7 mouse cellular contexts compared by ENCODE assay signal in genomic region chr3:69317251-69318125, GRCm38 (mm10). TPM values are rescaled to one million over a fixed set of nuclear protein-coding genes. Genes with fewer than 3 reads are reported as not detected.
DNase-seq lines count a peak whose midpoint lies in the region; ATAC-seq and TF ChIP-seq lines count a peak whose summit lies in the region.

No protein-coding gene starts in this region.

- H3K79me3 ChIP-seq in C2C12 (ENCODE audit: low read depth), result peaks cover 7% of the 10 kb centered on the region

- H3K4me3 ChIP-seq in C2C12 (ENCODE audit: insufficient read depth, poor library complexity, severe bottlenecking), result peak overlapping the region; percentile 59
- H3K4me3 ChIP-seq in cortical plate, adult 2 months (ENCODE audit: insufficient read depth, low read length), result peak overlapping the region; percentile 84
- H3K4me3 ChIP-seq in kidney, embryonic 15.5 days (replicated peaks), result peak overlapping the region; percentile 80

- no peaks in the 10 kb centered on the region for H3K36me3 ChIP-seq in C2C12 (ENCODE audit: control insufficient read depth, insufficient read depth)
- H3K36me3 ChIP-seq in kidney, embryonic 15.5 days, result no peaks in the 10 kb centered on the region
- H3K36me3 ChIP-seq in splenic B cell, adult 2 months (ENCODE audit: control insufficient read depth, insufficient read depth, low read length, poor library complexity, severe bottlenecking), result no peaks in the 10 kb centered on the region

- DNase-seq in ES-CJ7 (ENCODE audit: low read depth, low spot score), result peak; percentile 26
- peak; percentile 7 for DNase-seq in heart, adult 8-10 months (ENCODE audit: low spot score)
- peak; percentile 43 for DNase-seq in splenic B cell, adult 2 months (ENCODE audit: low read depth, low spot score)

- H3ac ChIP-seq in C2C12 (ENCODE audit: control insufficient read depth, insufficient read length, low read depth), result peak overlapping the region; percentile 71

- peak overlapping the region; percentile 96 for H3K4me2 ChIP-seq in kidney, embryonic 15.5 days

- ATAC-seq in kidney, embryonic 15.5 days (replicated peaks; ENCODE audit: low FRiP score), result peak; percentile 44
- ATAC-seq in megakaryocyte, adult 5-6 weeks (ENCODE audit: poor library complexity, severe bottlenecking), result peak; percentile 8; the same call in 1 of the 2 replicates

- H3K27ac ChIP-seq in cortical plate, adult 2 months (ENCODE audit: insufficient read depth, low read length), result peak overlapping the region; percentile 92
- peak overlapping the region; percentile 67; the same call in 1 of the 2 replicates for H3K27ac ChIP-seq in kidney, embryonic 15.5 days

- no peak for TF ChIP-seq POLR2A in cortical plate, adult 2 months (IDR thresholded peaks at IDR 0.05; ENCODE audit: extremely low read depth, insufficient read depth, low read length)

- no peaks in the 10 kb centered on the region for H3K27me3 ChIP-seq in C2C12 (ENCODE audit: control insufficient read depth, insufficient read depth, insufficient read length)
- peaks cover 18% of the 10 kb centered on the region for H3K27me3 ChIP-seq in kidney, embryonic 15.5 days
- no peaks in the 10 kb centered on the region for H3K27me3 ChIP-seq in splenic B cell, adult 2 months (ENCODE audit: control insufficient read depth, insufficient read depth, low read length, poor library complexity, severe bottlenecking)

- no peaks in the 10 kb centered on the region for H3K9me3 ChIP-seq in kidney, embryonic 15.5 days (replicated peaks)

- peaks cover 37% of the 10 kb centered on the region for H3K79me2 ChIP-seq in C2C12 (ENCODE audit: control insufficient read depth, insufficient read depth)

- TF ChIP-seq CTCF in C2C12 (IDR thresholded peaks at IDR 0.05; ENCODE audit: control insufficient read depth, insufficient read depth, insufficient read length), result no peak
- TF ChIP-seq CTCF in cortical plate, adult 2 months (IDR thresholded peaks at IDR 0.05; ENCODE audit: extremely low read depth, insufficient read depth, low read length), result no peak

- no peaks in the 10 kb centered on the region for H3K4me1 ChIP-seq in cortical plate, adult 2 months (ENCODE audit: control insufficient read depth, insufficient read depth, low read length)
- H3K4me1 ChIP-seq in kidney, embryonic 15.5 days, result peaks cover 32% of the 10 kb centered on the region

- H3K9ac ChIP-seq in kidney, embryonic 15.5 days, result peak overlapping the region; percentile 65

- WGBS in kidney, embryonic 15.5 days, result under 1% methylated on average over 73 of the region's 73 CpGs

TF ChIP-seq in C2C12, 6 proteins besides CTCF, POLR2A, EP300 and RAD21:
- TF ChIP-seq MYOD1 (IDR thresholded peaks at IDR 0.05; ENCODE audit: control insufficient read depth, insufficient read length, low read depth), result no peak
TF ChIP-seq in C2C12: peak in this region for 0.

RNA-seq across cellular contexts. Expression of gene Ppm1l, which starts 0.8 kb away (rescaled TPM):
- polyA plus RNA-seq in C2C12 (2012; fragmentation: generic; extraction: Trizol), result 3.7 TPM
- polyA plus RNA-seq in cortical plate, adult 2 months (2012; rRNA removed), result 35.3 and 37.7 TPM in 2 replicates
- total RNA-seq in heart, adult 8-10 months (2022), result 10 to 100 TPM; 27.1 to 35.0 (median 31.1) TPM
- polyA plus RNA-seq in kidney, embryonic 15.5 days (2015; fragmentation: Nextera tagmentation; extraction: Ambion mirVana), result 6.2 and 6.8 TPM in 2 replicates
- total RNA-seq in megakaryocyte, adult 5-6 weeks (2015), result 0.58 and 0.62 TPM in 2 replicates
- total RNA-seq in megakaryocyte, adult 5-6 weeks (2017), result 0.77 and 1.3 TPM in 2 replicates

Comparison
In these comparisons a context has a peak if more than half of its experiments do, and no peak if none do; other contexts are left out.
1. Peak in every context shown above with its lines: DNase-seq, ATAC-seq, H3K4me3 ChIP-seq and H3K27ac ChIP-seq.